Mouse (Mus musculus): Measurements from ENCODE around the gene Ube2g1.
A peak's percentile ranks its signal among the peaks of the same experiment; 100 is the strongest.
"Not testable (repeated sequence)": the region's sequence is repeated elsewhere in the genome, so short reads cannot be mapped to it uniquely, and the experiment has no call there.

Gene Ube2g1

GRCm38 (mm10) chr11:72695025-72695424 is 87.9 kb downstream of the Ube2g1 start:
- DNase-seq (ENCODE audit: low spot score): no peak

GRCm38 (mm10) chr11:72696368-72696971 is 89.4 kb downstream of the Ube2g1 start:
- no peak for DNase-seq (ENCODE audit: low spot score)

GRCm38 (mm10) chr11:72697323-72697722 is 90.2 kb downstream of the Ube2g1 start:
- no peak for DNase-seq (ENCODE audit: low spot score)

GRCm38 (mm10) chr11:72705111-72705510 is 98.0 kb downstream of the Ube2g1 start:
- not testable (repeated sequence) for DNase-seq (ENCODE audit: low spot score)

GRCm38 (mm10) chr11:72712721-72713120 is 105.6 kb downstream of the Ube2g1 start:
- DNase-seq (ENCODE audit: low spot score): no peak

- DNase-seq (ENCODE audit: low spot score): no peak
Measured at GRCm38 (mm10) chr11:72718161-72718560, 111.1 kb downstream of the Ube2g1 start.

- no peak for DNase-seq (ENCODE audit: low spot score)
Measured at GRCm38 (mm10) chr11:72723165-72723564, 116.1 kb downstream of the Ube2g1 start.

GRCm38 (mm10) chr11:72723871-72724270 is 116.8 kb downstream of the Ube2g1 start:
- DNase-seq (ENCODE audit: low spot score): peak; percentile 21

GRCm38 (mm10) chr11:72726023-72726422 is 118.9 kb downstream of the Ube2g1 start:
- DNase-seq (ENCODE audit: low spot score): no peak

GRCm38 (mm10) chr11:72733736-72734135 is 126.7 kb downstream of the Ube2g1 start:
- no peak for DNase-seq (ENCODE audit: low spot score)

GRCm38 (mm10) chr11:72734840-72735518 is 127.9 kb downstream of the Ube2g1 start:
- DNase-seq (ENCODE audit: low spot score): no peak

- no peak for DNase-seq (ENCODE audit: low spot score)
Measured at GRCm38 (mm10) chr11:72735519-72735860, 128.4 kb downstream of the Ube2g1 start.

All from c-Kit-positive CD71-positive TER-119-positive erythroid progenitor cells, embryonic 14.5 days (primary cell).